Mouse (Mus musculus): ENCODE data around the gene H2afy2.

H2afy2 gene

DNA sequence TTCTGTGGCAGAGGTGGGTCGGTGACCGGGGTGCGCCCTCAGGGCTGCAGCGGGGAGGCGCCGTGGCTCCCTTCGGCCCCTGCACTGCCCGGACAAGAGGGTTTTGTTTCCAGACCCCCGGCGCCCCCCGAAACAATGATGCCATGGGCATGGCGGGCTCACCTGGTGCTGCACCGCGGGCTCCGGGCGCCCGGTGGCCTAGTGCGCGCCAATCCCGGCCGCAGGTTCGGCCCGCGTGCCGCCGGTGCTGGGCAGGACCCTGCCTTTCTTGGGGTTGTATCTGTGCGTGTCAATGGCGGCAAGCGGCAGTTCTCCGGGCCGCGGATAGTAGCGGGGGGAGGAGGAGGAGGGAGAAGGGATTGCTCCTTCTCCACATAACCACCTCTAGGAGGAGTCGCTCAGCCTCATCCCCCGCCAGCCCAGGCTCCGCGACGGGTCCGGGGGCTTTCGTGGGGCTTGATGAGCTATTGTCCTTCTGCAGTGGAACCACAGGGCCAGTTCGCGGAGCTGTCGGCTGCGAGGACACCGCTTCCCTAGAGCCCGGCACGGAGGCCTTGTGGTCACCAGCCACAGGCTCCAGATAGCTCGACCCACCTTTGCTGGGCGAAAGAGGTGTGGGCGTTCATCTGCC is at the start of gene H2afy2:
Gene H2afy2, minus strand, starts transcription at position 527 of the 631 bp plus-strand sequence.
- DNase-seq (ENCODE audit: low spot score in 2 of 2) = peak; percentile 77 to 79

DNA sequence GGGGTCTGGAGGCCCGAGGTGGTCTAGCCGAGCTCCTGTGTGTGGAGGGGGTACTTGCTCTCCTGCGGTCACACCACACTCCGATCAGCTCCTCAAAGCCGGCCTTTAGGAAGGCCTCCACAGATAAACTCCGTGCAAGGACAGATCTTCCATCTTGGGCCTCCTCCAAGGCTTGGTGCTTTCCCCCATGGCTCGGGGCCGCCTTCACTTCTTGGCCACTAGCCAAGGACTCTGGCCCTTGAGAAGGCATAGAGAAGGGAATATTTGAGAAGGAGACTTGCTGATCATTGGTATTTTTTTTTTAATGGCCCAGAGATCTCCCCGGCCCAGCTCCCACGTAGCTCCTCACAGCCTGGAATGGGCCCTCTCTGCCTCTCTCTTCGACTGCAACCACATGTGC is 48.8 kb upstream of the H2afy2 start:
- DNase-seq (ENCODE audit: low spot score in 2 of 2) = no peak

DNA sequence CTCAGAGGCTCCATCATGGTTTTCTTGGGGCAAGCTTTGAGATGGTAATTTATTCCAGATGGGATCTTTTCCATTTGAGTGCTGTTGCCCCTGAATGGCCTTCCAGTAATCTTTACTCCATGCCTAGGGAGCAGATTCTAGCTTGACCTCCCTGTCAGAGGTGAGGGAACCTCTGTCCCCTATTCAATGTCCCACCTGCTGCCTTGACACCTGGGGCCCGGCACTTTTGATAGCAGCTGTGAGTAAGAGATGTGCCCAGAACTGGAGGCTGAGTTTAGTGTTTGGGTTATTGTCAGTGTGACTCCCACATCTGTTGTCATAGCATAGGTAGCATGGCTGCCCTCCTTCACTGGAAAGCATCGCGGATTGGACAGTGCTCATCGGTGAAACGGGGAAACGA is 47.8 kb upstream of the H2afy2 start:
- DNase-seq (ENCODE audit: low spot score in 2 of 2) = no peak

GRCm38 (mm10) chr10:61831251-61831650 is 47.3 kb upstream of the H2afy2 start:
- no peak for DNase-seq (ENCODE audit: low spot score in 2 of 2)

GRCm38 (mm10) chr10:61830817-61831216 is 46.9 kb upstream of the H2afy2 start:
- no peak for DNase-seq (ENCODE audit: low spot score in 2 of 2)

DNA sequence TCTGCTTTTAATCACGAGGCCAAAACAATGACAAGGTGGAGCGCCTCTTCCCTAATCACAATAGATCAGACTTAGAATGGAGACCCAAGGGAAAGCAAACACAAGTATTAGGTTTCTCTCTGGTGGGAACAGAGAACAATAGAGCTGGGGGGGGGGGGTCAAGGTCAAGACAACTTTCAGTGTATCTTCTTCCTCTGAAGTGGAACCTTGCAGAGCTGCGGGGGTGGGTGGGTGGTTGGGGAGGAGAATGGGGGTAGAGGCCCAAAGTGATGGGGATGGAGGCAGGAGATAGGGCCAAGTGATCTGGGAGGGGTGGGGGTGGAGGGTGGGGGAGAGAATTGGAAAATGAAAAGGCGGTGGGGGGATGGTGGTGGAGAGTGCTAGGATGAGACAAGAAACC is 45.1 kb upstream of the H2afy2 start:
- DNase-seq (ENCODE audit: low spot score in 2 of 2) = no peak

- no peak for DNase-seq (ENCODE audit: low spot score in 2 of 2)
Observed at GRCm38 (mm10) chr10:61827950-61828936, 44.3 kb upstream of the H2afy2 start.

DNA sequence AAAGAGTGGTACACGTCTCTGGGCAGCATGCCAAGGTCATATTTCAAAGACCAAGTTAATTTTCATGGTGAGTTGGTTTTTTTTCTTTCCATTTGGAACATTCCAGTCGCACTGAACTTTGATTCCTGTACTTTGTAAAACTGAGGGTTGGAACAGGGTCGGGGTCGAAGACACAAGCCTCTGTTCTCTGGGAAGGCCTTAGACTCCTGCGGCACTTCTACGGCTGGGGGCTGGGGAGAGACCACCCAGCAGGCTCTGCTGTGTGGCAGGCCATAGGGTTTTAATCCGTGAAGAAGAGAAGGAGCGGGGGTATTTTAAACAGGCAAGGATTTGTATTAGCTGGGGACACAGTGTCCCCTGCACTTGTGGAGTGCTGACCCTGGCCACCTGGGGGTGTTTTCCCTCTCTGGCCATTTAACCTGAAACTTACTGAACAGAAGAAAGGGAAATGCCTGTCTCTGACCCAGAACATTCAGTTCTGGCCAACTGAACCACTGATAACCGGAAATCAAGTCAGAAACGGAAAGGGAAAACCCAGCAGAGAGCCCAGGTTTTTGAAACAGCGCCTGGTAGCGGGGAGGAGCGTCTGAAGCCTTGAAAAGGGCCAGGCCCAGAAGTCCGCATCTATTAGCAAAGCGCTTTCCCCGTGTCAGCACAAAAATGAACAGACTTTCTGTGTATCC is 42.9 kb upstream of the H2afy2 start:
- DNase-seq (ENCODE audit: low spot score in 2 of 2) = no peak

GRCm38 (mm10) chr10:61825979-61826752 is 42.2 kb upstream of the H2afy2 start:
- no peak for DNase-seq (ENCODE audit: low spot score in 2 of 2)

- DNase-seq (ENCODE audit: low spot score in 2 of 2) = no peak
Observed at GRCm38 (mm10) chr10:61825536-61825935, 41.6 kb upstream of the H2afy2 start.

DNA sequence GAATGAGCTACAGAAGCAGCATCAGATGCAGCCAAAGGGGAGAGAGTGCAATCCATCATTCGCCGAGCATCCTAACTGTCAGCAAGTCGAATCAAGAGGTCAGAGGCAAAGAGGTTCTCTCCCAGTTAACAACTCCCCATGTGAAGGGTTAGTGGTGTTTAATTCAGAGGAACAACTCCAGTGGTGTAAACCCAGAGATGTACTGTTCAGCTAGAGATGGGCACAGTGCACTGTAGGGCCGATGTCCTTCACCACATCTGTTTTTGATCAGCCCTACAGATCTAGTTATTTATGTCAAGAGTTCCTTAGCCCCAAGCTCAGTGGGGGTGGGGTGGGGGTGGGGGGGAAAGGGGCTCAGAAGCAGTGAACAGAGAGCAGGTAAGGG is 39.8 kb upstream of the H2afy2 start:
- DNase-seq (ENCODE audit: low spot score in 2 of 2) = no peak

DNA sequence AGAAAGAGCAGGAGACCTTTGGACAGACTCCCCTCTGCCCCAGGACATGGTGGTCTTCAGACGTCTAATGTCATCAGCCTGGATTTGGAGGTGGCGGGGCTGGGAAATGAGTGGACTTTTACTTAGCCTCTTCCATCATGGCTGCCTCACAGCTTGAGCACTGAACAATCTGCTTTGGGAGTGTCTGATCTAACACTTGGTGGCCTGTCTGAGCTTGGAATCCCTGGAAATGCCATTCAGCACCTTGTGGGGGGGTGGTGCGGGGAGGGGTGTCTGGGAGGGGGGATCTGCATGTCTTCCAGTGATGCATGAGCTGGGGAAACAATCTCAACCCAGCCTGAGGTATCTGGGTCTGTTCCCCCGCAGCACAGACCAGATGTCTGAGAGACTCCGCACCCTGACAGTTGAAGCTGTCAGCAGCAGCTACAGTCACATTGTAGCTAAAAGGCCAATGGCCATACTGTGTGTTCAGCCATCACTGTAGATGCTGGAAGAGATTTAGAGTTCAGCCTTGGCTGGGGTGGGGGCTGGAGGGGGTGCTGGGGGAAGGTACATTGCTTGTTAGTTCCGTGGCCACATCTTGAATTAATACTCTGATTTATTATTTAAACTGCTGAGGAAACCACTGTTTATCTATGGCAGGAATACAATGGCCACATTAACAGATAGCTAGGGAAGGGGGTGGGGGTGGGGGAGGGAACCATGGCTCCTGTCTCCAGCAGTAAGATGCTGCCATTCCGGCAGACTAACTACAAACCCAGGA is 39.2 kb upstream of the H2afy2 start:
- no peak for DNase-seq (ENCODE audit: low spot score in 2 of 2)

GRCm38 (mm10) chr10:61820050-61820449 is 36.1 kb upstream of the H2afy2 start:
- DNase-seq (ENCODE audit: low spot score in 2 of 2) = no peak

- no peak for DNase-seq (ENCODE audit: low spot score in 2 of 2)
Observed at GRCm38 (mm10) chr10:61811987-61812386, 28.0 kb upstream of the H2afy2 start.

- DNase-seq (ENCODE audit: low spot score in 2 of 2) = no peak
Observed at GRCm38 (mm10) chr10:61798133-61798576, 14.2 kb upstream of the H2afy2 start.

- DNase-seq (ENCODE audit: low spot score in 2 of 2) = no peak
Observed at GRCm38 (mm10) chr10:61795458-61795857, 11.5 kb upstream of the H2afy2 start.

DNA sequence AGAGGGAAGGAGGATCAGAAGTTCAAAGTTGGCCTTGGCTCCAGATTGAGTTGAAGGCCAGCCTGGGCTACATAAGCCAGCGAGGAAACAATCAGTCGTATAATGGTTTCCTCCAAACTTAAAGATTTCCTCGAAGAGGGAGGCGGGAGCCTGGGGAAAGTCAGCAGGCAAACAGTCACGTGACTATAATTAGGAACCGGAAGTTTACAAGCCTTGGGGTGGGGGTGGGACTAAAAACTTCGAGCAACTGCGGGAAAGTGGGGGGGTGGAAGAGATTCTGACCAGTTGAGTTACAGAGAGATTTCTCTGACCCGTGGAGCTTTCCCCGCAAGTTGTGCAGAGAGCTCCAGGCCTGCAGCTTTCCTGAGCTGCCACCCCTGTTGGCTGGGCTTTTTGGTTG is 11.0 kb upstream of the H2afy2 start:
- no peak for DNase-seq (ENCODE audit: low spot score in 2 of 2)

DNA sequence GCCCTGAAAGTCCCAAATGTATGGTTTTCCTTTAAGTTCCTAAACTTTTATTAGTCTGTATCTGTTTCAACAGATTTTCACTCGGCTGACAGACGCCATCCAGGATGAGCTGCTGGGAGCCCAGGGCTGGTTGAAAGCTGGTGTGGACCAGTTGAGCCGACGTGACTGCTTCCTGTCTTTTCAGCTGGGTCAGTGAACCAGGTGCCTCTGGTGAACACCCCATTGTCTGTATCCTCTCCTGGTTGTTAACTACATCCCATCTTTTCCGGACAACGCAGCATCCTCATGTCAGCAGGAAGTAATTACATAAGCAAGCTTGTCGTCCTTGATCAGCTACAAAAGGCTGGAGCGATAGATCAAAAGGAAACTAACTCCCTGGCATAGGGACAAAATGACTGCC is 9.1 kb upstream of the H2afy2 start:
- no peak for DNase-seq (ENCODE audit: low spot score in 2 of 2)

DNA sequence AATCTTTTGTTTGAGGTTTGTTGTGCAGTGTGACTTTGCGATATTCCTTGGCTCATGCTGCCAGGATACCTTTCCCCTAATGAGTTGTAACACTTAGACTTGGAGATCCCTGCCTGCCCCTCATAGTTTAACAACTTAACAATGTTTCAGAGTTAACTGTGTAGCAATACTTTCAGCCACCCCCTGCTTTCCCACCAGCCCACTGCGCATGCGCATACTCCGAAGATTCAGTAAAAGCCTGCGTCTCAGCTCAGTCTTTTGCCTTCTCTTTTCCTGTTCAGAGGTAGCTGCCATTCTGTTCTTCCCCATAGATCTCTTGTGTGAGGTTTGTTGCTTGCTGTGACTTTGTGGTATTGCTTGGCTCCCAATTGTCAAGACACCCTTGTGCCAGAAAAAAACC is 4.6 kb upstream of the H2afy2 start:
- no peak for DNase-seq (ENCODE audit: low spot score in 2 of 2)

- DNase-seq (ENCODE audit: low spot score in 2 of 2) = no peak
Observed at GRCm38 (mm10) chr10:61787541-61788313, 3.8 kb upstream of the H2afy2 start.

Measured in frontal cortex, postnatal 10 days (tissue).